Mouse (Mus musculus): ENCODE results near the gene Mybpc3. TPM values are rescaled to one million over a fixed set of nuclear protein-coding genes. Genes with fewer than 3 reads are reported as not detected.

The Mybpc3 gene
- polyA plus RNA-seq, 1 experiment from 2014 or later = not detected

DNA sequence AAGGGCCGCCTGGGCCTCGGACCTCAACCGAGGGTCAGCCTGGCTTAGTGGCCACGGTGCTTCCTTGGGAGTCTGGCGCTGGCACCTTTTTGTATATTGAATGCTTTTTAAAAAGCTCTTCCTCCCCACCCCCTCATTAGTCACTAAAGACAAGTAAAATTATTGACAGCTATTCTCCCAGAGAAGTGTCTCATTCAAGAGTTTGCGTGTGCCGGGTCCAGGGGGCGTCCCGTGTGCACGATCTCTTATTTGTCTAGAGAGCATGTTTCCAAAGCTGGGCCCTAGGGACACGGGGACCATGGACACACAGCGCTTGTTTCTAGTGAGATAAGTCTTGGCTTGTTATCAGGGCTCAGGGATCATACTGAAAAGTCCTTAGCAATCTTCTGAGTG, 2.4 kb upstream of the Mybpc3 start:
- Histone ChIP-seq H3K9me3 (ENCODE audit: control insufficient read depth, low read length) (no peaks in the 10 kb centered on the region), H3K9ac (replicated peaks; ENCODE audit: low read depth, low read length) (no peak overlapping the region; the same call in 1 of the 2 replicates), H3K4me2 (ENCODE audit: low read length) (peak overlapping the region; percentile 56), H3K4me3 (replicated peaks; ENCODE audit: low read length) (peak overlapping the region; percentile 34), H3K4me1 (replicated peaks; ENCODE audit: control insufficient read depth, insufficient read depth, low read length) (peaks cover 6% of the 10 kb centered on the region), H3K36me3 (ENCODE audit: control insufficient read depth, insufficient read depth) (no peaks in the 10 kb centered on the region), H3K27ac (ENCODE audit: low read length) (no peak overlapping the region), H3K27me3 (replicated peaks; ENCODE audit: control insufficient read depth, insufficient read depth, low read length) (0 out of 2 replicates have a peak, but pooled peaks cover 3% of the 10 kb centered on the region)
- no peak for ATAC-seq
- WGBS = 28% methylated on average over 12 of the region's 12 CpGs

DNA sequence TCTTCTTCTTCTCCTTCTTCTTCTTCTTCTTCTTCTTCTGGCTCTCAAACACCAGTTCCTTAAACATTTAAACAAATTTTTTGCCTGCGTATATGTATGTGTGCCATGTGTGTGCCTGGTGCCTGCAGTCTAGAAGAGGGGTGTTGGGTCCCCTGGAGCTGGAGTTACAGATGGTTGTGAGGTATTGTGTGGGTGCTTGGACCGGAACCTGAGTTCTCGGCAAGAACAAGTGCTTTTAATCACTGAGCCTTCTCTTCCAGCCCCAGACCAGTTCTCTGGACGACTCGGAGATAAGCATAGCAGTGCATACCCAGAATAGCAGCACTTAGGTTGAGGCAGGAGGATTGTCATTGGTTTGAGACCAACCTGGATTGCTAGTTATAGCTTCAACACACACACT, 1.1 kb upstream of the Mybpc3 start:
- peaks cover 6% of the 10 kb centered on the region for H3K4me1 ChIP-seq (replicated peaks; ENCODE audit: control insufficient read depth, insufficient read depth, low read length)
- H3K9ac ChIP-seq (replicated peaks; ENCODE audit: low read depth, low read length) = no peak overlapping the region
- 0 out of 2 replicates have a peak, but pooled peaks cover 3% of the 10 kb centered on the region for H3K27me3 ChIP-seq (replicated peaks; ENCODE audit: control insufficient read depth, insufficient read depth, low read length)
- ATAC-seq = no peak
- H3K27ac ChIP-seq (ENCODE audit: low read length) = no peak overlapping the region
- WGBS = 86% methylated on average over 5 of the region's 5 CpGs
- no peaks in the 10 kb centered on the region for H3K9me3 ChIP-seq (ENCODE audit: control insufficient read depth, low read length)
- H3K4me3 ChIP-seq (replicated peaks; ENCODE audit: low read length) = no peak overlapping the region
- no peaks in the 10 kb centered on the region for H3K36me3 ChIP-seq (ENCODE audit: control insufficient read depth, insufficient read depth)
- no peak overlapping the region for H3K4me2 ChIP-seq (ENCODE audit: low read length)

DNA sequence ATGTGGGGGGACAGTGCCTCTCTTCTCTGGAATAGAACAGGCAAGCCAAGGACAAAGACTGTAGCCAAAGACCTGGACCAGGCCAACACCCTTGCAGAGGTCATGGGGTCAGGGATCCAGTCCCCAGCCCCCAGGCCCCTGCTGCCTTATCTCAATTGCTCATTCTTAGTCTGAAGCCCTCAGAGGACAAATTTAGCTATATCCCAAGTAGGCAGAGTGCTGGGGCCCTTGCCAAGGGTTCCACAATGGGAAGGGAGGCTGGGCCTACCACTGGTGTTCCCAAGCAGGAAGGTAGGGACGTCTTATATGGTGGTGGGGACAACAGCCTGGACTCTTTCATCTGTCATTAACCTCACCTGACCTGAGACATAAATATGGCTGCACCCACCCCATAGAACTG, 703 bp downstream of the Mybpc3 start:
- no peaks in the 10 kb centered on the region for H3K9me3 ChIP-seq (ENCODE audit: control insufficient read depth, low read length)
- H3K9ac ChIP-seq (replicated peaks; ENCODE audit: low read depth, low read length) = no peak overlapping the region
- H3K36me3 ChIP-seq (ENCODE audit: control insufficient read depth, insufficient read depth) = no peaks in the 10 kb centered on the region
- H3K27me3 ChIP-seq (replicated peaks; ENCODE audit: control insufficient read depth, insufficient read depth, low read length) = 0 out of 2 replicates have a peak, but pooled peaks cover 3% of the 10 kb centered on the region
- H3K4me2 ChIP-seq (ENCODE audit: low read length) = no peak overlapping the region
- WGBS = 78% methylated on average over 1 of the region's 1 CpGs
- H3K27ac ChIP-seq (ENCODE audit: low read length) = no peak overlapping the region
- H3K4me1 ChIP-seq (replicated peaks; ENCODE audit: control insufficient read depth, insufficient read depth, low read length) = peaks cover 6% of the 10 kb centered on the region
- ATAC-seq = no peak
- H3K4me3 ChIP-seq (replicated peaks; ENCODE audit: low read length) = no peak overlapping the region

DNA sequence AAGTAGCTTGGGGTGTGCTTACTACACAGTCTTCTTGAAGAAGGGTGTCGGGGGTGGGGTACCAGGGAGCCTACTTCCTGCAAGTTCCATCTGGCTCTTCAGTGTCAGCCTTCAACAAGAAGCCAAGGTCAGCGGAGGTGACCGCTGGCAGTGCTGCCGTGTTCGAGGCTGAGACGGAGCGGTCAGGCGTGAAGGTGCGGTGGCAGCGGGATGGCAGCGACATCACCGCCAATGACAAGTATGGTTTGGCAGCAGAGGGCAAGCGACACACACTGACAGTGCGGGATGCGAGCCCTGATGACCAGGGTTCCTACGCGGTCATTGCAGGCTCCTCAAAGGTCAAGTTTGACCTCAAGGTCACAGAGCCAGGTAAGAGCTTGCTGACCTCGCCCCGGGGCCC, 1.1 kb downstream of the Mybpc3 start:
- Histone ChIP-seq H3K4me1 (replicated peaks; ENCODE audit: control insufficient read depth, insufficient read depth, low read length) (peaks cover 6% of the 10 kb centered on the region), H3K27ac (ENCODE audit: low read length) (no peak overlapping the region), H3K36me3 (ENCODE audit: control insufficient read depth, insufficient read depth) (no peaks in the 10 kb centered on the region), H3K9ac (replicated peaks; ENCODE audit: low read depth, low read length) (no peak overlapping the region), H3K9me3 (ENCODE audit: control insufficient read depth, low read length) (no peaks in the 10 kb centered on the region), H3K4me3 (replicated peaks; ENCODE audit: low read length) (no peak overlapping the region), H3K27me3 (replicated peaks; ENCODE audit: control insufficient read depth, insufficient read depth, low read length) (0 out of 2 replicates have a peak, but pooled peaks cover 3% of the 10 kb centered on the region), H3K4me2 (ENCODE audit: low read length) (no peak overlapping the region)
- no peak for ATAC-seq
- 91% methylated on average over 19 of the region's 19 CpGs for WGBS

DNA sequence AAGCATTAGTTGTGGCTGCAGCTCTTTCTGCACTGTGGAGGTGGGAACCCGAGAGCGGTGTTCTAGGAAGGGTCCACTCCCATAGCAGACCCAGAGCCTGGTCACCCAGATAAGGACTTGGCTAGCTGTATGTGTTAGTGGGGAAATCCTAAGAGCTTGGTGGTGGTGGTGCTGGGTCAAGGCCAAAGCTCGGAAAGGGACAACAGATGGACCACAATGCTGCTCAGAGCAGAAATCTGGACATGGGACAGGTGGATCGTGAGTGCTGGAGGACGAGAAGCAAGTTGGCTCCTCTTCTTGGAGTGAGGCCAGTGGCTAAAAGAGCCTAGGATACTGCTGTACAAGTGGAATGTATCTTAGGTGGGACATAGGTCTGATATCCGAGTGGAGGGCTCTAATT, 1.6 kb downstream of the Mybpc3 start:
- H3K4me3 ChIP-seq (replicated peaks; ENCODE audit: low read length) = no peak overlapping the region
- no peak for ATAC-seq
- no peak overlapping the region for H3K27ac ChIP-seq (ENCODE audit: low read length)
- H3K4me1 ChIP-seq (replicated peaks; ENCODE audit: control insufficient read depth, insufficient read depth, low read length) = peaks cover 6% of the 10 kb centered on the region
- H3K9me3 ChIP-seq (ENCODE audit: control insufficient read depth, low read length) = no peaks in the 10 kb centered on the region
- no peaks in the 10 kb centered on the region for H3K36me3 ChIP-seq (ENCODE audit: control insufficient read depth, insufficient read depth)
- H3K27me3 ChIP-seq (replicated peaks; ENCODE audit: control insufficient read depth, insufficient read depth, low read length) = 0 out of 2 replicates have a peak, but pooled peaks cover 3% of the 10 kb centered on the region
- H3K4me2 ChIP-seq (ENCODE audit: low read length) = no peak overlapping the region
- WGBS = 87% methylated on average over 6 of the region's 6 CpGs
- no peak overlapping the region for H3K9ac ChIP-seq (replicated peaks; ENCODE audit: low read depth, low read length)

DNA sequence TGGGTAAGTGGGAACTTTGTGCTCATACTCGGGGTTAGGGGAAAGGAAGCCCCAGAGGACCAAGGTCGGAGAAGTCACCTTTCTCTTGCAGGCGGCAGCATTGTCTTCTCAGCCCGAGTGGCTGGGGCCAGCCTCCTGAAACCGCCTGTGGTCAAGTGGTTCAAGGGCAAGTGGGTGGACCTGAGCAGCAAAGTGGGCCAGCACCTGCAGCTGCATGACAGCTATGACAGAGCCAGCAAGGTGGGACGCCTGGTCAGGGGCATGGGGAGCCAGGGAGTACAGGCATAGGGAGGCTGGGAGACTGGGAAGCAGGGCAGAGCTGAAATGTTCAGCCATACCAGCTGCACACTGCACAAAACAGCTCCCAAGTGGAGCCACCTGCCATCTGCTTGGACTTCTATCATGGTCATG, 2.3 kb downstream of the Mybpc3 start:
- Histone ChIP-seq H3K4me1 (replicated peaks; ENCODE audit: control insufficient read depth, insufficient read depth, low read length) (peaks cover 3% of the 10 kb centered on the region), H3K9me3 (ENCODE audit: control insufficient read depth, low read length) (no peaks in the 10 kb centered on the region), H3K36me3 (ENCODE audit: control insufficient read depth, insufficient read depth) (no peaks in the 10 kb centered on the region), H3K4me2 (ENCODE audit: low read length) (no peak overlapping the region), H3K27me3 (replicated peaks; ENCODE audit: control insufficient read depth, insufficient read depth, low read length) (0 out of 2 replicates have a peak, but pooled peaks cover 2% of the 10 kb centered on the region), H3K9ac (replicated peaks; ENCODE audit: low read depth, low read length) (no peak overlapping the region), H3K4me3 (replicated peaks; ENCODE audit: low read length) (no peak overlapping the region), H3K27ac (ENCODE audit: low read length) (no peak overlapping the region)
- no peak for ATAC-seq
- 76% methylated on average over 6 of the region's 6 CpGs for WGBS

DNA sequence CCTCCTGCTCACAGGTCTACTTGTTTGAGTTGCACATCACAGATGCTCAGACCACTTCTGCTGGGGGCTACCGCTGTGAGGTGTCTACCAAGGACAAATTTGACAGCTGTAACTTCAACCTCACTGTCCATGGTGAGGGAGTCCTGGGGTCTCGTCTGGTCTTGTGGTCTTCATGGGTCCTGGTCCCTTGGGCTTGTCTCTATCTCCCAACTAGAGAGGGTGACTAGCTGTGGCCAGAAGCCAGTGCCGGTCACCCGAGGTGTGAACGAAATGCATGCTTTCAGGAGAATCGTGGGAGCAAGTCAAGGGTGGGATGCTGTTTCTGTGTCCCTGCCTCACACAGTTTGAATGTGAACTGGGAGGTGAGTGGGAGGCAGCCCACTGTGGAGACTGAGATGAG, 3.1 kb downstream of the Mybpc3 start:
- no peak overlapping the region for H3K4me3 ChIP-seq (replicated peaks; ENCODE audit: low read length)
- ATAC-seq = no peak
- H3K4me2 ChIP-seq (ENCODE audit: low read length) = no peak overlapping the region
- H3K27me3 ChIP-seq (replicated peaks; ENCODE audit: control insufficient read depth, insufficient read depth, low read length) = no peaks in the 10 kb centered on the region
- no peaks in the 10 kb centered on the region for H3K36me3 ChIP-seq (ENCODE audit: control insufficient read depth, insufficient read depth)
- no peaks in the 10 kb centered on the region for H3K9me3 ChIP-seq (ENCODE audit: control insufficient read depth, low read length)
- H3K27ac ChIP-seq (ENCODE audit: low read length) = no peak overlapping the region
- no peak overlapping the region for H3K9ac ChIP-seq (replicated peaks; ENCODE audit: low read depth, low read length)
- H3K4me1 ChIP-seq (replicated peaks; ENCODE audit: control insufficient read depth, insufficient read depth, low read length) = no peaks in the 10 kb centered on the region
- 84% methylated on average over 6 of the region's 6 CpGs for WGBS

DNA sequence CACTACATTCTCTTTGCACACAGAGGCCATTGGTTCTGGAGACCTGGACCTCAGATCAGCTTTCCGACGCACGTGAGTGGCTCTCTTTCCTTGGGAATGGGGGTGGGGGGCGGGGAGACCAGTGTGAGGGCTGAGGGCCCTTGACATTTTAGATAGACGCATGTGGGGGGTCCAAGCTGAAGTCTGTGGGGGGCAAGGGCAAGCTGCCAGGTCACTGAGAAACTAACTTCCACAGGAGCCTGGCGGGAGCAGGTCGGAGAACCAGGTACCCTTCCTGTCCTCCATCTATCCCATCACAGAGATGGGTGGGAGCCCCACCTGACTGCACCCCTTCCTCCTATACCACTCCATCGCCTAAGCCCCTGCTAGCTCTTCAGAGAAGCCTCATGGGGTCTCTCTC, 3.6 kb downstream of the Mybpc3 start:
- H3K4me2 ChIP-seq (ENCODE audit: low read length) = no peak overlapping the region
- no peak overlapping the region for H3K9ac ChIP-seq (replicated peaks; ENCODE audit: low read depth, low read length)
- no peak for ATAC-seq
- 65% methylated on average over 8 of the region's 8 CpGs for WGBS
- H3K4me3 ChIP-seq (replicated peaks; ENCODE audit: low read length) = no peak overlapping the region
- H3K9me3 ChIP-seq (ENCODE audit: control insufficient read depth, low read length) = no peaks in the 10 kb centered on the region
- no peak overlapping the region for H3K27ac ChIP-seq (ENCODE audit: low read length)
- H3K27me3 ChIP-seq (replicated peaks; ENCODE audit: control insufficient read depth, insufficient read depth, low read length) = no peaks in the 10 kb centered on the region
- no peaks in the 10 kb centered on the region for H3K4me1 ChIP-seq (replicated peaks; ENCODE audit: control insufficient read depth, insufficient read depth, low read length)
- H3K36me3 ChIP-seq (ENCODE audit: control insufficient read depth, insufficient read depth) = no peaks in the 10 kb centered on the region

DNA sequence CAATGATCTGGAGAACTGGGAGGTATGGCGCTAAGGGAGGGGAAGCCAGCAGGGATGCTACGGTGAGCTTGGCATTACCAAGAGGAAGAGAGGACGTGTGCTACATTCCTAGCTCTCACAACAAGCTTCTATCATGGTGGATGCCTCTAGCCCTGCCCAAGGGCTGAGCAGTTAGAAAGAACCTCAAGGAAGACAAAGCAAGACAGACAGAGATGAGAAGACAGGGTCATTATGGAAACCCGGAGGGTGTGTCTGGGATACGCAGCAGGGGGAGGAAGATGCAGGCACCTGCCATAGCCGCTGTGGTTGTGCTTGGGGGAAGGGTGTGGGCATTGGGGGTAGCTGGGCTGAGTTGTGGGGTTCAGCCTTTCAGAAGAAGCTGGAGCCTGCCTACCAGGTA, 5.6 kb downstream of the Mybpc3 start:
- 88% methylated on average over 6 of the region's 6 CpGs for WGBS
- Histone ChIP-seq H3K9ac (replicated peaks; ENCODE audit: low read depth, low read length) (no peak overlapping the region), H3K9me3 (ENCODE audit: control insufficient read depth, low read length) (no peaks in the 10 kb centered on the region), H3K4me1 (replicated peaks; ENCODE audit: control insufficient read depth, insufficient read depth, low read length) (no peaks in the 10 kb centered on the region), H3K27ac (ENCODE audit: low read length) (no peak overlapping the region), H3K4me3 (replicated peaks; ENCODE audit: low read length) (no peak overlapping the region), H3K27me3 (replicated peaks; ENCODE audit: control insufficient read depth, insufficient read depth, low read length) (no peaks in the 10 kb centered on the region), H3K4me2 (ENCODE audit: low read length) (no peak overlapping the region), H3K36me3 (ENCODE audit: control insufficient read depth, insufficient read depth) (no peaks in the 10 kb centered on the region)
- ATAC-seq = no peak

DNA sequence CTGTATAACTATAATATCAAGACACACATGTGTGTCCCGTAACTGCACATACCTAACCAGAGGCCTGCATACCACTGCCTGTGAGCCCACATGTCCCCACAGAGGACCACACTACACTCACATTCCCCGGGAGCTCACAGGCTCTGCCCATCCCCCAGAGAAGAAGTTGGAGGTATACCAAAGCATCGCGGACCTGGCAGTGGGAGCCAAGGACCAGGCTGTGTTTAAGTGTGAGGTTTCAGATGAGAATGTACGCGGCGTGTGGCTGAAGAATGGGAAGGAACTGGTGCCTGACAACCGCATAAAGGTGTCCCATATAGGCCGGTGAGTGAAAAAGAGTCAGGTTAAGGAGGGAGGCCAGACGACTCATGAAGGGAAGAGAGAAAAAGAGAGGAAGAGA, 7.2 kb downstream of the Mybpc3 start:
- Histone ChIP-seq H3K4me2 (ENCODE audit: low read length) (no peak overlapping the region), H3K4me3 (replicated peaks; ENCODE audit: low read length) (no peak overlapping the region), H3K9me3 (ENCODE audit: control insufficient read depth, low read length) (no peaks in the 10 kb centered on the region), H3K9ac (replicated peaks; ENCODE audit: low read depth, low read length) (no peak overlapping the region), H3K27ac (ENCODE audit: low read length) (no peak overlapping the region), H3K4me1 (replicated peaks; ENCODE audit: control insufficient read depth, insufficient read depth, low read length) (no peaks in the 10 kb centered on the region), H3K27me3 (replicated peaks; ENCODE audit: control insufficient read depth, insufficient read depth, low read length) (no peaks in the 10 kb centered on the region), H3K36me3 (ENCODE audit: control insufficient read depth, insufficient read depth) (no peaks in the 10 kb centered on the region)
- ATAC-seq = no peak
- 92% methylated on average over 10 of the region's 10 CpGs for WGBS

Measured in forebrain, embryonic 16.5 days (tissue).